Mouse (Mus musculus) midbrain, postnatal 0 days (tissue): ENCODE results near the gene Itgb6. TPM values are rescaled to one million over a fixed set of nuclear protein-coding genes. Genes with fewer than 3 reads are reported as not detected.

Experiments used
- ATAC-seq: fragments of 200-750 bp; cut with Nextera tagmentation; 2 replicates; pipeline ENCODE4 v1.8.0; 2017; ENCODE audit warnings: moderate number of reproducible peaks, mild to moderate bottlenecking, moderate TSS enrichment, moderate library complexity; ENCODE audit not compliant: low FRiP score
- DNase-seq: peaks from one replicate; pipeline ENCODE4 v3.0.0-alpha.2; 2015; ENCODE audit warnings: low spot score
- H3K27ac ChIP-seq: fragments of 300-500 bp; sonication (generic); 2 replicates; pipeline ENCODE4 v1.5.1; 2014; ENCODE audit warnings: low read depth, mild to moderate bottlenecking, low read length, mixed read lengths
- H3K27me3 ChIP-seq: fragments of 300-500 bp; sonication (generic); 2 replicates; pipeline ENCODE4 v1.6.1; 2014; ENCODE audit warnings: low read length, control low read depth, mixed read lengths; ENCODE audit not compliant: insufficient read depth
- H3K36me3 ChIP-seq: fragments of 300-500 bp; sonication (generic); 2 replicates; pipeline ENCODE4 v1.6.1; 2014; ENCODE audit warnings: low read length, control low read depth, mixed read lengths; ENCODE audit not compliant: insufficient read depth
- H3K4me1 ChIP-seq: fragments of 300-500 bp; sonication (generic); 2 replicates; pipeline ENCODE4 v1.6.1; 2014; ENCODE audit warnings: mild to moderate bottlenecking, control low read depth, antibody characterized with exemption, low read length, mixed read lengths; ENCODE audit not compliant: insufficient read depth
- H3K4me2 ChIP-seq: fragments of 300-500 bp; sonication (generic); 2 replicates; pipeline ENCODE4 v1.6.1; 2014; ENCODE audit warnings: low read depth, mild to moderate bottlenecking, low read length, mixed read lengths; ENCODE audit not compliant: poor library complexity, severe bottlenecking
- H3K4me3 ChIP-seq: fragments of 300-500 bp; sonication (generic); 2 replicates; pipeline ENCODE4 v1.5.1; 2014; ENCODE audit warnings: low read depth, mild to moderate bottlenecking, low read length, moderate library complexity
- H3K9ac ChIP-seq: fragments of 300-500 bp; sonication (generic); replicated peaks from 2 replicates; pipeline ENCODE4 v1.6.1; 2014; ENCODE audit warnings: mild to moderate bottlenecking, low read length, moderate library complexity, mixed read lengths; ENCODE audit not compliant: poor library complexity, severe bottlenecking
- H3K9me3 ChIP-seq: fragments of 300-500 bp; sonication (generic); 2 replicates; pipeline ENCODE4 v1.6.1; 2016; ENCODE audit warnings: low read length, control low read depth
- CTCF ChIP-seq: IDR thresholded peaks from 2 replicates; pipeline ENCODE4 v1.5.1; 2016; ENCODE audit warnings: antibody characterized with exemption, mild to moderate bottlenecking
- WGBS: fragments of 180-500 bp; shearing (Covaris S2); extraction: QIAGEN DNeasy Blood & Tissue Kit; methylation state at CpG from one replicate; pipeline ENCODE4 v1.1.7; 2014; 5-methylcytosine and 5-hydroxymethylcytosine counted together
- polyA plus RNA-seq: library from polyadenylated mRNA; unstranded; fragments of >200 nt; fragmentation: Nextera tagmentation; extraction: Ambion mirVana; gene quantifications from 2 replicates; pipeline ENCODE4 v1.2.1, GENCODE M21; 2015
- total RNA-seq: library from RNA; depleted of rRNA; stranded (reverse); fragments of >200 nt; gene quantifications from 2 replicates; pipeline ENCODE4 v1.2.3, GENCODE M21; 2014

Gene Itgb6
- total and polyA plus RNA-seq, 2 experiments from 2014 or later, result 0.04 to 0.22 TPM

- no peak overlapping the region for H3K9ac ChIP-seq
- no peak overlapping the region for H3K4me3 ChIP-seq
- H3K27ac ChIP-seq, result no peak overlapping the region
- TF ChIP-seq CTCF, result no peak
- H3K27me3 ChIP-seq, result no peaks in the 10 kb centered on the region
- H3K36me3 ChIP-seq, result no peaks in the 10 kb centered on the region
- H3K9me3 ChIP-seq, result no peaks in the 10 kb centered on the region
- peaks cover 9% of the 10 kb centered on the region; the same call in 1 of the 2 replicates for H3K4me1 ChIP-seq
- H3K4me2 ChIP-seq, result no peak overlapping the region
- ATAC-seq (no peak), DNase-seq (no peak)
These were observed 5.9 kb downstream of the Itgb6 start for GRCm38 (mm10) chr2:60716549-60716948.

- no peak overlapping the region for H3K27ac ChIP-seq
- WGBS, result 80% methylated on average over 13 of the region's 13 CpGs
- ATAC-seq, result no peak
- no peaks in the 10 kb centered on the region for H3K9me3 ChIP-seq
- H3K27me3 ChIP-seq, result no peaks in the 10 kb centered on the region
- no peaks in the 10 kb centered on the region for H3K36me3 ChIP-seq
- TF ChIP-seq CTCF, result no peak
- H3K9ac ChIP-seq, result no peak overlapping the region
- H3K4me1 ChIP-seq, result peaks cover 9% of the 10 kb centered on the region; the same call in 1 of the 2 replicates
- DNase-seq, result no peak
- no peak overlapping the region for H3K4me2 ChIP-seq
- no peak overlapping the region for H3K4me3 ChIP-seq
These were observed 6.7 kb downstream of the Itgb6 start for GRCm38 (mm10) chr2:60715771-60716170.

- peak; percentile 25 for DNase-seq
- H3K4me1 ChIP-seq, result peaks cover 9% of the 10 kb centered on the region; the same call in 1 of the 2 replicates
- H3K27ac ChIP-seq, result no peak overlapping the region
- H3K4me2 ChIP-seq, result no peak overlapping the region
- no peak overlapping the region for H3K9ac ChIP-seq
- no peaks in the 10 kb centered on the region for H3K9me3 ChIP-seq
- WGBS, result 50% methylated on average over 8 of the region's 8 CpGs
- no peaks in the 10 kb centered on the region for H3K36me3 ChIP-seq
- no peak overlapping the region for H3K4me3 ChIP-seq
- H3K27me3 ChIP-seq, result no peaks in the 10 kb centered on the region
- TF ChIP-seq CTCF, result no peak
- ATAC-seq, result no peak
These were observed 7.4 kb downstream of the Itgb6 start for GRCm38 (mm10) chr2:60714971-60715502.

GRCm38 (mm10) chr2:60714475-60714874, 8.0 kb downstream of the Itgb6 start:
- Histone ChIP-seq H3K27ac (peak overlapping the region; percentile 47; the same call in 1 of the 2 replicates), H3K36me3 (no peaks in the 10 kb centered on the region), H3K9me3 (no peaks in the 10 kb centered on the region), H3K27me3 (no peaks in the 10 kb centered on the region), H3K9ac (no peak overlapping the region), H3K4me2 (no peak overlapping the region), H3K4me3 (no peak overlapping the region), H3K4me1 (peaks cover 9% of the 10 kb centered on the region; the same call in 1 of the 2 replicates)
- whole genome bisulfite sequencing, result 49% methylated on average over 7 of the region's 7 CpGs
- DNase-seq (no peak), ATAC-seq (no peak)
- no peak for TF ChIP-seq CTCF

- no peaks in the 10 kb centered on the region for H3K36me3 ChIP-seq
- no peak overlapping the region for H3K9ac ChIP-seq
- DNase-seq (peak; percentile 53), ATAC-seq (peak; percentile 59; the same call in 1 of the 2 replicates)
- H3K4me2 ChIP-seq, result no peak overlapping the region
- H3K27ac ChIP-seq, result no peak overlapping the region
- 24% methylated on average over 8 of the region's 8 CpGs for WGBS
- H3K4me1 ChIP-seq, result peaks cover 9% of the 10 kb centered on the region; the same call in 1 of the 2 replicates
- no peak overlapping the region for H3K4me3 ChIP-seq
- TF ChIP-seq CTCF, result no peak
- no peaks in the 10 kb centered on the region for H3K9me3 ChIP-seq
- no peaks in the 10 kb centered on the region for H3K27me3 ChIP-seq
These were observed 8.6 kb downstream of the Itgb6 start for GRCm38 (mm10) chr2:60713857-60714256.

- Histone ChIP-seq H3K4me2 (no peak overlapping the region), H3K27me3 (no peaks in the 10 kb centered on the region), H3K4me1 (peaks cover 9% of the 10 kb centered on the region; the same call in 1 of the 2 replicates), H3K4me3 (no peak overlapping the region), H3K36me3 (no peaks in the 10 kb centered on the region), H3K9me3 (no peaks in the 10 kb centered on the region), H3K9ac (no peak overlapping the region), H3K27ac (no peak overlapping the region)
- WGBS, result 90% methylated on average over 5 of the region's 5 CpGs
- no peak for TF ChIP-seq CTCF
- ATAC-seq, result no peak
- no peak for DNase-seq
These were observed 9.6 kb downstream of the Itgb6 start for GRCm38 (mm10) chr2:60712891-60713290.
